In genomic region chr3:121430289-121430936, GRCm38 (mm10) we compare ENCODE assay signal across 11 mouse cellular contexts. TPM values are rescaled to one million over a fixed set of nuclear protein-coding genes. Genes with fewer than 3 reads are reported as not detected.
DNase-seq lines count a peak whose midpoint lies in the region; ATAC-seq and TF ChIP-seq lines count a peak whose summit lies in the region.
"Had no signal": no experiment of that assay in that cellular context is flagged by ENCODE, and none has a peak within 500 bp of the region (broad histone marks: within the 10 kb centered on the region; RNA-seq: fewer than 3 reads in every experiment).

No protein-coding gene starts in this region.

- no peaks in the 10 kb centered on the region for H3K27me3 ChIP-seq in intestine, embryonic 14.5 days (replicated peaks; ENCODE audit: control insufficient read depth, insufficient read depth, low read length)
- 0 out of 2 replicates have a peak, but pooled peaks cover 10% of the 10 kb centered on the region for H3K27me3 ChIP-seq in intestine, postnatal 0 days (replicated peaks; ENCODE audit: control insufficient read depth, insufficient read depth, low read length)
- no peaks in the 10 kb centered on the region for H3K27me3 ChIP-seq in limb, embryonic 15.5 days

- no peaks in the 10 kb centered on the region for H3K36me3 ChIP-seq in intestine, embryonic 14.5 days (ENCODE audit: control insufficient read depth, insufficient read depth, low read length)
- no peaks in the 10 kb centered on the region for H3K36me3 ChIP-seq in intestine, postnatal 0 days (ENCODE audit: control insufficient read depth, insufficient read depth)
- peaks cover 3% of the 10 kb centered on the region; the same call in 1 of the 2 replicates for H3K36me3 ChIP-seq in ES-E14 (ENCODE audit: control insufficient read depth, insufficient read depth, low read length, poor library complexity, severe bottlenecking)
- no peaks in the 10 kb centered on the region for H3K36me3 ChIP-seq in limb, embryonic 15.5 days
- H3K36me3 ChIP-seq: liver, embryonic 15.5 days had no signal

- H3K4me3 ChIP-seq in intestine, embryonic 14.5 days (ENCODE audit: low read depth, low read length) = no peak overlapping the region
- no peak overlapping the region for H3K4me3 ChIP-seq in intestine, postnatal 0 days (ENCODE audit: low read depth, low read length)
- peak overlapping the region; percentile 2 to 88; a peak in 2 of 4 replicates for H3K4me3 ChIP-seq in ES-E14 (ENCODE audit: insufficient read depth in 1 of 2, low read depth in 1 of 2, low read length in 2 of 2, poor library complexity in 1 of 2, severe bottlenecking in 1 of 2)
- 0 out of 2 replicates have a peak overlapping the region, but pooled peaks have one; percentile 1 for H3K4me3 ChIP-seq in embryonic fibroblast, embryonic 13.5 days (ENCODE audit: insufficient read depth, low read length)
- H3K4me3 ChIP-seq in limb, embryonic 15.5 days = no peak overlapping the region
- H3K4me3 ChIP-seq: liver, embryonic 15.5 days had no signal

- in situ Hi-C loops in ES-E14 (cut with MboI; ENCODE audit: low sequenced_read_pairs in 2 of 2, unreplicated experiment in 2 of 2) = no loop called here

- ATAC-seq in intestine, embryonic 14.5 days (replicated peaks; ENCODE audit: low FRiP score, low TSS enrichment, low read depth) = no peak
- ATAC-seq in intestine, postnatal 0 days = no peak
- ATAC-seq in limb, embryonic 15.5 days (ENCODE audit: insufficient number of reproducible peaks, low FRiP score, low TSS enrichment, low read depth) = no peak

- H3K4me1 ChIP-seq in intestine, embryonic 14.5 days (replicated peaks; ENCODE audit: control insufficient read depth, insufficient read depth, low read length) = peaks cover 58% of the 10 kb centered on the region
- no peaks in the 10 kb centered on the region for H3K4me1 ChIP-seq in intestine, postnatal 0 days (replicated peaks; ENCODE audit: control insufficient read depth, insufficient read depth, low read length)
- H3K4me1 ChIP-seq in ES-E14 (ENCODE audit: control insufficient read depth in 2 of 2, insufficient read depth in 2 of 2, low read length in 2 of 2, poor library complexity in 1 of 2) = peaks cover 16 to 35% of the 10 kb centered on the region in 2 experiments
- H3K4me1 ChIP-seq in embryonic fibroblast, embryonic 13.5 days (ENCODE audit: control insufficient read depth, insufficient read depth, low read length) = peaks cover 21% of the 10 kb centered on the region
- H3K4me1 ChIP-seq in limb, embryonic 15.5 days = peaks cover 66% of the 10 kb centered on the region

- H3K27ac ChIP-seq in intestine, embryonic 14.5 days (ENCODE audit: low read depth) = no peak overlapping the region; the same call in 1 of the 2 replicates
- H3K27ac ChIP-seq in intestine, postnatal 0 days (ENCODE audit: low read depth, low read length) = no peak overlapping the region
- peak overlapping the region; percentile 47; the same call in 1 of the 2 replicates for H3K27ac ChIP-seq in ES-E14 (ENCODE audit: insufficient read depth, low read depth, low read length, poor library complexity, severe bottlenecking)
- peak overlapping the region; percentile 22; the same call in 1 of the 2 replicates for H3K27ac ChIP-seq in embryonic fibroblast, embryonic 13.5 days (ENCODE audit: insufficient read depth, low read length)
- H3K27ac ChIP-seq in limb, embryonic 15.5 days = no peak overlapping the region
- H3K27ac ChIP-seq: liver, embryonic 15.5 days had no signal

- 55% methylated on average over 7 of the region's 7 CpGs for WGBS in intestine, embryonic 14.5 days
- 49% methylated on average over 7 of the region's 7 CpGs for whole genome bisulfite sequencing in intestine, postnatal 0 days
- 50% methylated on average over 7 of the region's 7 CpGs for WGBS in limb, embryonic 15.5 days

- intact Hi-C loops in gastrocnemius, postnatal 36 days (cut with DNase I) = no loop called here

- H3K9me3 ChIP-seq in intestine, embryonic 14.5 days (ENCODE audit: control insufficient read depth, low read length) = no peaks in the 10 kb centered on the region
- no peaks in the 10 kb centered on the region for H3K9me3 ChIP-seq in intestine, postnatal 0 days (ENCODE audit: control insufficient read depth)
- no peaks in the 10 kb centered on the region for H3K9me3 ChIP-seq in ES-E14 (ENCODE audit: control insufficient read depth, insufficient read depth, low read depth, low read length)
- no peaks in the 10 kb centered on the region for H3K9me3 ChIP-seq in limb, embryonic 15.5 days
- H3K9me3 ChIP-seq: liver, embryonic 15.5 days had no signal

- H3K4me2 ChIP-seq in intestine, embryonic 14.5 days (ENCODE audit: low read length) = peak overlapping the region; percentile 85; the same call in 1 of the 2 replicates
- no peak overlapping the region for H3K4me2 ChIP-seq in intestine, postnatal 0 days (replicated peaks; ENCODE audit: low read depth)
- 0 out of 2 replicates have a peak overlapping the region, but pooled peaks have one; percentile 12 for H3K4me2 ChIP-seq in limb, embryonic 15.5 days

- H3K9ac ChIP-seq in intestine, embryonic 14.5 days (ENCODE audit: low read length) = no peak overlapping the region
- no peak overlapping the region for H3K9ac ChIP-seq in intestine, postnatal 0 days (ENCODE audit: low read depth, low read length)
- no peak overlapping the region for H3K9ac ChIP-seq in ES-E14 (ENCODE audit: insufficient read depth, low read depth, low read length, poor library complexity, severe bottlenecking)
- no peak overlapping the region for H3K9ac ChIP-seq in limb, embryonic 15.5 days
- H3K9ac ChIP-seq: liver, embryonic 15.5 days had no signal

- DNase-seq in intestine, embryonic 14.5 days (ENCODE audit: low spot score) = no peak
- peak; percentile 85 for DNase-seq in ES-E14 (ENCODE audit: low read depth, low spot score)
- no peak for DNase-seq in frontal cortex, postnatal 14 days (ENCODE audit: low spot score in 2 of 2)
- DNase-seq in kidney, postnatal 14 days = no peak
- no peak for DNase-seq in gastrocnemius, postnatal 36 days
- DNase-seq: kidney, adult 9 months had no signal

- no peak for TF ChIP-seq CTCF in intestine, postnatal 0 days (IDR thresholded peaks at IDR 0.05; ENCODE audit: low read depth)
- TF ChIP-seq CTCF in embryonic fibroblast, embryonic 13.5 days (IDR thresholded peaks at IDR 0.05; ENCODE audit: borderline replicate concordance, insufficient read depth, low read length) = no peak

- TF ChIP-seq POLR2A in embryonic fibroblast, embryonic 13.5 days (IDR thresholded peaks at IDR 0.05; ENCODE audit: low read depth, low read length) = no peak

TF ChIP-seq in ES-E14, 5 proteins besides CTCF, POLR2A, EP300 and RAD21:
- TF ChIP-seq ZC3H11A (IDR thresholded peaks at IDR 0.05; ENCODE audit: borderline replicate concordance, low read depth, low read length) (no peak), MAFK (IDR thresholded peaks at IDR 0.05; ENCODE audit: insufficient read depth, low read depth, low read length) (no peak), ZNF384 (IDR thresholded peaks at IDR 0.05; ENCODE audit: low read depth, low read length) (no peak), CHD2 (IDR thresholded peaks at IDR 0.05; ENCODE audit: low read depth, low read length) (0 out of 2 replicates have a peak, but pooled peaks have one; percentile 11)

RNA-seq across cellular contexts. Expression of gene Cnn3, which starts 4.1 kb away (rescaled TPM):
- polyA plus RNA-seq in intestine, embryonic 14.5 days (2014; fragmentation: Nextera tagmentation; extraction: Ambion mirVana) = 567 and 699 TPM in 2 replicates
- 132 and 135 TPM in 2 replicates for polyA plus RNA-seq in intestine, postnatal 0 days (2015; fragmentation: Nextera tagmentation; extraction: Ambion mirVana)
- total RNA-seq in ES-E14 (2012; rRNA removed) = 140 and 241 TPM in 2 replicates
- polyA plus RNA-seq in embryonic fibroblast, embryonic 13.5 days (2011; ENCODE audit: insufficient read length, low read depth, missing spikeins) = 720 and 799 TPM in 2 replicates
- polyA plus RNA-seq in limb, embryonic 15.5 days (2015; fragmentation: Nextera tagmentation; extraction: Ambion mirVana) = 720 and 793 TPM in 2 replicates
- total RNA-seq in gastrocnemius, postnatal 36 days (2021) = 10 to 100 TPM; 19.5 to 22.7 TPM
- total RNA-seq: MEL had no signal

Comparison
In these comparisons a context has a peak if more than half of its experiments do, and no peak if none do; other contexts are left out.
1. H3K27ac ChIP-seq: peak in ES-E14 (single experiment) and embryonic fibroblast, embryonic 13.5 days (single experiment); none in intestine, embryonic 14.5 days (single experiment), intestine, postnatal 0 days (single experiment) and limb, embryonic 15.5 days (single experiment).
2. H3K4me3 ChIP-seq: peak in ES-E14 (2 of 2) and embryonic fibroblast, embryonic 13.5 days (single experiment); none in intestine, embryonic 14.5 days (single experiment), intestine, postnatal 0 days (single experiment) and limb, embryonic 15.5 days (single experiment).